Mouse (Mus musculus): Measurements from ENCODE around the gene Rack1. TPM values are rescaled to one million over a fixed set of nuclear protein-coding genes. Genes with fewer than 3 reads are reported as not detected.

Rack1 gene
- polyA plus RNA-seq (2012; rRNA removed) = 1,065 and 1,125 TPM in 2 replicates

GRCm38 (mm10) chr11:48799921-48800701 lies at the start of gene Rack1:
Gene Rack1 (plus strand): TSS chr11:48800332.

GRCm38 (mm10) chr11:48816800-48817665 lies 16.9 kb downstream of the Rack1 start, which contains the start of gene Trim41:
Gene Trim41 (minus strand): TSS chr11:48817353.

GRCm38 (mm10) chr11:48825979-48826751 lies 26.0 kb downstream of the Rack1 start, which contains the start of the genes Trim7 and Gm12184:
Gene Trim7 (plus strand): TSS chr11:48826140.
Gene Gm12184 (minus strand): TSS chr11:48826655.

Other genes with a start within 250 kb of the Rack1 start
- gene Trim41, start 17.0 kb downstream of the Rack1 start, polyA plus RNA-seq (2012; rRNA removed) = 9.0 and 11.4 TPM in 2 replicates
- 0.88 and 0.94 TPM in 2 replicates for gene Trim7, start 25.8 kb downstream of the Rack1 start, polyA plus RNA-seq (2012; rRNA removed)
- gene Gm12184, start 26.3 kb downstream of the Rack1 start, polyA plus RNA-seq (2012; rRNA removed) = 7.7 and 8.0 TPM in 2 replicates
- gene Irgm1, start 71.4 kb downstream of the Rack1 start, polyA plus RNA-seq (2012; rRNA removed) = 35.4 and 48.5 TPM in 2 replicates
- gene Gm5431, start 101.9 kb downstream of the Rack1 start, polyA plus RNA-seq (2012; rRNA removed) = 0.96 and 0.99 TPM in 2 replicates
- gene Psme2b, start 145.9 kb downstream of the Rack1 start, polyA plus RNA-seq (2012; rRNA removed) = 2.2 and 2.8 TPM in 2 replicates
- gene Olfr56, start 178.6 kb downstream of the Rack1 start, polyA plus RNA-seq (2012; rRNA removed) = 0.42 TPM in 2 replicates
- 0.67 and 0.99 TPM in 2 replicates for gene 9930111J21Rik1, start 179.1 kb downstream of the Rack1 start, polyA plus RNA-seq (2012; rRNA removed)
- gene Gm12185, start 191.9 kb downstream of the Rack1 start, polyA plus RNA-seq (2012; rRNA removed) = 0.16 and 0.17 TPM in 2 replicates
- gene Tgtp1, start 193.8 kb downstream of the Rack1 start, polyA plus RNA-seq (2012; rRNA removed) = 9.5 and 11.9 TPM in 2 replicates